Mouse (Mus musculus): Measurements from ENCODE around the gene Pnma5. TPM values are rescaled to one million over a fixed set of nuclear protein-coding genes. Genes with fewer than 3 reads are reported as not detected.

The Pnma5 gene
- total and polyA plus RNA-seq, 3 experiments = 0.07 to 0.08 TPM; not detected in 1

GRCm38 (mm10) chrX:72995542-72995941 lies 41.4 kb downstream of the Pnma5 start:
- Histone ChIP-seq H3K9ac (ENCODE audit: insufficient read depth, low read depth) (no peak overlapping the region), H3K4me1 (ENCODE audit: control insufficient read depth in 1 of 2, insufficient read depth in 2 of 2) (no peaks in the 10 kb centered on the region), H3K27ac (ENCODE audit: insufficient read depth, low read depth) (no peak overlapping the region), H3K4me3 (replicated peaks in 1 of 3; ENCODE audit: low read depth in 2 of 3, low read length in 2 of 3, poor library complexity in 1 of 3) (no peak overlapping the region), H3K4me2 (ENCODE audit: insufficient read depth, low read depth, poor library complexity, severe bottlenecking) (no peak overlapping the region), H3K9me3 (replicated peaks; ENCODE audit: low read length) (no peaks in the 10 kb centered on the region), H3K27me3 (replicated peaks) (no peaks in the 10 kb centered on the region), H3K79me2 (replicated peaks; ENCODE audit: control insufficient read depth, extremely low read depth, insufficient read depth, poor library complexity, severe bottlenecking) (no peaks in the 10 kb centered on the region), H3K36me3 (replicated peaks in 1 of 2; ENCODE audit: control insufficient read depth in 1 of 2, insufficient read depth in 1 of 2, low read length in 1 of 2) (no peaks in the 10 kb centered on the region)
- TF ChIP-seq POLR2AphosphoS2 (IDR thresholded peaks at IDR 0.05; ENCODE audit: low read depth, low read length) (no peak), RAD21 (IDR thresholded peaks at IDR 0.05; ENCODE audit: low read depth, low read length) (no peak), TCF12 (IDR thresholded peaks at IDR 0.05; ENCODE audit: low read depth, low read length) (no peak), UBTF (IDR thresholded peaks at IDR 0.05; ENCODE audit: low read depth, low read length) (no peak), USF1 (IDR thresholded peaks at IDR 0.05; ENCODE audit: low read depth, low read length) (no peak), CTCF (conservative IDR thresholded peaks at IDR 0.05 in 1 of 2, IDR thresholded peaks at IDR 0.05 in 1 of 2; ENCODE audit: low read depth in 2 of 2, low read length in 2 of 2) (no peak), USF2 (conservative IDR thresholded peaks at IDR 0.05; ENCODE audit: low read depth, low read length) (no peak), MAFK (IDR thresholded peaks at IDR 0.05; ENCODE audit: insufficient replicate concordance, low read length) (no peak), SMC3 (IDR thresholded peaks at IDR 0.05; ENCODE audit: low read depth, low read length) (no peak), MYC (IDR thresholded peaks at IDR 0.05; ENCODE audit: low read depth, low read length) (no peak), CHD1 (IDR thresholded peaks at IDR 0.05; ENCODE audit: low read depth, low read length) (no peak), JUN (IDR thresholded peaks at IDR 0.05; ENCODE audit: insufficient read depth, low read depth, low read length) (no peak), POLR2A (IDR thresholded peaks at IDR 0.05; ENCODE audit: low read depth, low read length) (no peak), MXI1 (IDR thresholded peaks at IDR 0.05; ENCODE audit: low read depth, low read length) (no peak), ZNF384 (IDR thresholded peaks at IDR 0.05; ENCODE audit: low read depth, low read length) (no peak), SIN3A (IDR thresholded peaks at IDR 0.05; ENCODE audit: low read length) (no peak), KAT2A (IDR thresholded peaks at IDR 0.05; ENCODE audit: insufficient replicate concordance, low read length) (no peak)
- dilution Hi-C loops (cut with MboI; ENCODE audit: extremely low pct_ligation_motif_present, extremely low pct_unique_long_range_greater_than_20kb, low sequenced_read_pairs) = no loop called here
- in situ Hi-C loops (cut with MboI; ENCODE audit: low pct_ligation_motif_present, low pct_unique_long_range_greater_than_20kb, low sequenced_read_pairs) = no loop called here
- no peak for DNase-seq (ENCODE audit: extremely low read depth)

- TF ChIP-seq TBP (conservative IDR thresholded peaks at IDR 0.05; ENCODE audit: low read depth, low read length) (no peak), IRF4 (IDR thresholded peaks at IDR 0.05; ENCODE audit: low read depth, low read length) (no peak), CTCF (conservative IDR thresholded peaks at IDR 0.05 in 1 of 2, IDR thresholded peaks at IDR 0.05 in 1 of 2; ENCODE audit: low read depth in 2 of 2, low read length in 2 of 2) (peak; percentile 53 to 57), RAD21 (IDR thresholded peaks at IDR 0.05; ENCODE audit: low read depth, low read length) (peak; percentile 19)
- H3K4me1 ChIP-seq (ENCODE audit: control insufficient read depth in 1 of 2, insufficient read depth in 2 of 2) = no peaks in the 10 kb centered on the region
- no peaks in the 10 kb centered on the region for H3K27me3 ChIP-seq (replicated peaks)
- H3K9ac ChIP-seq (ENCODE audit: insufficient read depth, low read depth) = no peak overlapping the region
- dilution Hi-C loops (cut with MboI; ENCODE audit: extremely low pct_ligation_motif_present, extremely low pct_unique_long_range_greater_than_20kb, low sequenced_read_pairs) = no loop called here
- no peaks in the 10 kb centered on the region for H3K79me2 ChIP-seq (replicated peaks; ENCODE audit: control insufficient read depth, extremely low read depth, insufficient read depth, poor library complexity, severe bottlenecking)
- no peak overlapping the region for H3K4me2 ChIP-seq (ENCODE audit: insufficient read depth, low read depth, poor library complexity, severe bottlenecking)
- H3K4me3 ChIP-seq (replicated peaks in 1 of 3; ENCODE audit: low read depth in 2 of 3, low read length in 2 of 3, poor library complexity in 1 of 3) = no peak overlapping the region
- no peak overlapping the region for H3K27ac ChIP-seq (ENCODE audit: insufficient read depth, low read depth)
- H3K9me3 ChIP-seq (replicated peaks; ENCODE audit: low read length) = no peaks in the 10 kb centered on the region
- no peaks in the 10 kb centered on the region for H3K36me3 ChIP-seq (replicated peaks in 1 of 2; ENCODE audit: control insufficient read depth in 1 of 2, insufficient read depth in 1 of 2, low read length in 1 of 2)
- in situ Hi-C loops (cut with MboI; ENCODE audit: low pct_ligation_motif_present, low pct_unique_long_range_greater_than_20kb, low sequenced_read_pairs) = no loop called here
- peak; percentile 20 for DNase-seq (ENCODE audit: extremely low read depth)
These were observed 44.5 kb downstream of the Pnma5 start for GRCm38 (mm10) chrX:72992291-72992919.

Data from CH12.LX (cell line).